8 mouse cellular contexts compared by ENCODE assay signal in genomic region chr1:39193862-39194675, GRCm38 (mm10). TPM values are rescaled to one million over a fixed set of nuclear protein-coding genes. Genes with fewer than 3 reads are reported as not detected.
DNase-seq lines count a peak whose midpoint lies in the region; ATAC-seq and TF ChIP-seq lines count a peak whose summit lies in the region.

No protein-coding gene starts in this region.

- no peak for TF ChIP-seq POLR2A in liver, adult 2 months (IDR thresholded peaks at IDR 0.05; ENCODE audit: extremely low read depth, insufficient read depth, low read length)
- no peak for TF ChIP-seq POLR2A in kidney, adult 2 months (IDR thresholded peaks at IDR 0.05; ENCODE audit: low read depth, low read length)
- no peak for TF ChIP-seq POLR2A in olfactory bulb, adult 2 months (IDR thresholded peaks at IDR 0.05; ENCODE audit: insufficient read depth, low read depth, low read length)

- H3K36me3 ChIP-seq in liver, adult 2 months (ENCODE audit: control insufficient read depth, insufficient read depth, low read length), result no peaks in the 10 kb centered on the region
- no peaks in the 10 kb centered on the region for H3K36me3 ChIP-seq in kidney, adult 2 months (ENCODE audit: control insufficient read depth, insufficient read depth, low read length)
- no peaks in the 10 kb centered on the region for H3K36me3 ChIP-seq in liver, embryonic 12.5 days

- no peak for TF ChIP-seq CTCF in liver, adult 2 months (IDR thresholded peaks at IDR 0.05; ENCODE audit: low read depth, low read length)
- TF ChIP-seq CTCF in kidney, adult 2 months (conservative IDR thresholded peaks at IDR 0.05; ENCODE audit: insufficient read depth, insufficient read length, low read depth, low read length), result no peak
- TF ChIP-seq CTCF in olfactory bulb, adult 2 months (IDR thresholded peaks at IDR 0.05; ENCODE audit: insufficient read depth, low read depth, low read length), result no peak

- 1% methylated on average over 73 of the region's 76 CpGs for WGBS in liver, adult 2 months
- under 1% methylated on average over 75 of the region's 76 CpGs for WGBS in kidney, adult 2 months
- 2% methylated on average over 75 of the region's 76 CpGs for WGBS in liver, embryonic 12.5 days (ENCODE audit: insufficient replicate concordance)
- under 1% methylated on average over 76 of the region's 76 CpGs for WGBS in olfactory bulb, adult 2 months

- H3K4me1 ChIP-seq in liver, adult 2 months (ENCODE audit: control insufficient read depth, insufficient read depth, low read length), result peaks cover 8% of the 10 kb centered on the region
- no peaks in the 10 kb centered on the region for H3K4me1 ChIP-seq in kidney, adult 2 months (ENCODE audit: control insufficient read depth, insufficient read depth, low read length)
- H3K4me1 ChIP-seq in liver, embryonic 12.5 days, result no peaks in the 10 kb centered on the region
- H3K4me1 ChIP-seq in olfactory bulb, adult 2 months (ENCODE audit: control insufficient read depth, insufficient read depth, low read length), result peaks cover 24% of the 10 kb centered on the region

- no peak for DNase-seq in liver, adult 2 months (ENCODE audit: extremely low read depth, low read depth, low spot score)
- no peak for DNase-seq in liver
- peak; percentile 37 for DNase-seq in cerebellum, adult 8-10 months
- DNase-seq in frontal cortex, postnatal 36 days (ENCODE audit: low spot score in 2 of 2), result peak; percentile 63 to 65
- peak; percentile 43 for DNase-seq in kidney, adult 2 months
- DNase-seq in B cell, adult 2 months, result no peak

- H3K79me2 ChIP-seq in liver, adult 2 months (ENCODE audit: control insufficient read depth, insufficient read depth, low read length), result peaks cover 14% of the 10 kb centered on the region

- H3K4me2 ChIP-seq in liver, embryonic 12.5 days, result peak overlapping the region; percentile 73

- H3K9me3 ChIP-seq in liver, embryonic 12.5 days (replicated peaks), result no peaks in the 10 kb centered on the region

- H3K4me3 ChIP-seq in liver, adult 2 months (ENCODE audit: insufficient read depth, low read depth, low read length), result peak overlapping the region; percentile 81
- peak overlapping the region; percentile 79 for H3K4me3 ChIP-seq in kidney, adult 2 months (ENCODE audit: insufficient read depth, low read depth, low read length)
- H3K4me3 ChIP-seq in liver, embryonic 12.5 days, result peak overlapping the region; percentile 58
- peak overlapping the region; percentile 100 for H3K4me3 ChIP-seq in olfactory bulb, adult 2 months (ENCODE audit: insufficient read depth, low read depth, low read length)

- H3K27me3 ChIP-seq in liver, adult 2 months (ENCODE audit: control insufficient read depth, insufficient read depth, low read length), result no peaks in the 10 kb centered on the region
- H3K27me3 ChIP-seq in kidney, adult 2 months (replicated peaks; ENCODE audit: control insufficient read depth, insufficient read depth, low read length), result no peaks in the 10 kb centered on the region
- H3K27me3 ChIP-seq in liver, embryonic 12.5 days (replicated peaks), result peaks cover 62% of the 10 kb centered on the region

- no peak overlapping the region for H3K27ac ChIP-seq in liver, adult 2 months (replicated peaks; ENCODE audit: insufficient read depth, low read depth, low read length)
- H3K27ac ChIP-seq in kidney, adult 2 months (ENCODE audit: insufficient read depth, low read depth, low read length), result no peak overlapping the region
- no peak overlapping the region for H3K27ac ChIP-seq in liver, embryonic 12.5 days
- peak overlapping the region; percentile 93 for H3K27ac ChIP-seq in olfactory bulb, adult 2 months (ENCODE audit: insufficient read depth, low read depth, low read length)

- ATAC-seq in liver, embryonic 12.5 days, result no peak; the same call in 1 of the 2 replicates

- H3K9ac ChIP-seq in liver, adult 2 months (ENCODE audit: low read depth, low read length), result peak overlapping the region; percentile 70
- H3K9ac ChIP-seq in liver, embryonic 12.5 days, result no peak overlapping the region

RNA-seq across cellular contexts. Expression of gene Npas2, which starts 0.5 kb away (rescaled TPM):
- total RNA-seq in liver, adult 2 months (2014; rRNA removed), result 0.07 TPM in 1 of 2 replicates, not detected in the other
- polyA plus RNA-seq in liver, adult 2 months (2012; rRNA removed), result 3.7 and 5.2 TPM in 2 replicates
- 4.4 and 4.5 TPM in 2 replicates for polyA plus RNA-seq in kidney, adult 2 months (2012; rRNA removed)
- 0.06 and 0.18 TPM in 2 replicates for polyA plus RNA-seq in liver, embryonic 12.5 days (2016; fragmentation: Nextera tagmentation; extraction: Ambion mirVana)
- not detected in 2 replicates for polyA plus RNA-seq in olfactory bulb, adult 2 months (2012; ENCODE audit: insufficient read depth, insufficient read length, low replicate concordance, missing spikeins)

Comparison
In these comparisons a context has a peak if more than half of its experiments do, and no peak if none do; other contexts are left out.
1. DNase-seq: peak in cerebellum, adult 8-10 months (single experiment), frontal cortex, postnatal 36 days (2 of 2) and kidney, adult 2 months (single experiment); none in liver, adult 2 months (single experiment), liver (single experiment) and B cell, adult 2 months (0 of 2).
2. Peak in every context shown above with its lines, with median percentiles within 50 percentile points of each other: H3K4me3 ChIP-seq.